Mouse (Mus musculus) megakaryocyte, embryonic 14.5 days (primary cell): Measurements from ENCODE around the gene Angptl1.

ENCODE experiments used
- FLI1 ChIP-seq: IDR thresholded peaks from 2 replicates; pipeline ENCODE4 v1.6.1; 2012; ENCODE audit warnings: low read length, inconsistent platforms, mixed read lengths
- GATA1 ChIP-seq: IDR thresholded peaks from 3 replicates; pipeline ENCODE4 v1.6.1; 2012; ENCODE audit warnings: mixed read lengths, low read length, inconsistent platforms, borderline replicate concordance

- TF ChIP-seq GATA1, result no peak
- TF ChIP-seq FLI1, result no peak
Observed at GRCm38 (mm10) chr1:156891561-156891960, 53.2 kb downstream of the Angptl1 start.
